Mouse (Mus musculus): ENCODE measurements around the gene Drc7.

The Drc7 gene

DNA sequence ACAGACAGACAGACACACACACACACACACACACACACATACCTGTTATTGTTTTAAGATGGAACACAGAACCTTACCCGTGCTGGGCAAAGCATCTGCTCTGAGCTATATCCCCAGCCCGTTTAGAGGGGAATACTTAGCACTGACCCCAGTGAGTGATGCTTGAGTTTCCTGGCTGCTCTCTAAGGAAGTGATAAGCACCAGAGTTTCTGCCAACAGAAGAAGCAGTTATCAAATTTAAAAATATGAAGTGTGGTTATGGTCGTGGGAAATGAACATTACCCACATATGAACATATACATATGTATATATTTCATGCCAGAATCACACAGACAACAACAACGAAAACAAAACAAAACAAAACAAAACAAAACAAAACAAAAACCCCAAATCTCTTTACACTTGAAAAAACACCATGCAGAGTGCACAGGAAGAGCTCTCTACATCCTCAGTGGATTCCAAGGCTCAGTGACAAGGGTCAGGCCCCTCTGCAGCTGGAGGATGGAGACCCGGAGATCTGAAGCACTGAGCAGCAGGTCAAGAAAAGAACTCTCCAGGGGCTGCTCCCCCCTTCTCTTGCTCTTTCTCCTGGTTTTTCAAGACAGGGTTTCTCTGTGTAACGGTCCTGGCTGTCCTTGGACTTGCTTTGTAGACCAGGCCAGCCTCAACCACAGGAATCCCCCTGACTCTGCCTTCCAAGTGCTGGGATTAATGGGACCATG lies 5.1 kb downstream of the Drc7 start:
- no peak for DNase-seq (ENCODE audit: low spot score)

DNA sequence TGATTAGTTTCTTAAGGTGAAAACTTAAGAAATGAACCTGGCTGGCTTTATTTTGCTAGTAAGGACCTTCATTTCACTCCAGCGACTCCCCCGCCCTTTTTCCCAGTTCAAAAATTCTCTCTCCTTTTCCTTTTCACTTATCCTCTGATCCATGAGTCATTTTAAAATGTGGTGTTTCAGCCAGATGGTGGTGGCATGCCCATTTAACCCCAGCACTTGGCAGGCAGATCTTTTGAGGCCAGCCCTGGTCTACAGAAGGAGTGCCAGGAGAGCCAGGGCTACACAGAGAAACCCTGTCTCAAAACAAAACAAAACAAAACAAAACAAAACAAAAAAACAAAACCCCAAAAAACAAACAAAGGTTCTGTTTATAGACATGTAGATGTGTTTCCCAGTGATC lies 9.6 kb downstream of the Drc7 start:
- DNase-seq (ENCODE audit: low spot score) = no peak

DNA sequence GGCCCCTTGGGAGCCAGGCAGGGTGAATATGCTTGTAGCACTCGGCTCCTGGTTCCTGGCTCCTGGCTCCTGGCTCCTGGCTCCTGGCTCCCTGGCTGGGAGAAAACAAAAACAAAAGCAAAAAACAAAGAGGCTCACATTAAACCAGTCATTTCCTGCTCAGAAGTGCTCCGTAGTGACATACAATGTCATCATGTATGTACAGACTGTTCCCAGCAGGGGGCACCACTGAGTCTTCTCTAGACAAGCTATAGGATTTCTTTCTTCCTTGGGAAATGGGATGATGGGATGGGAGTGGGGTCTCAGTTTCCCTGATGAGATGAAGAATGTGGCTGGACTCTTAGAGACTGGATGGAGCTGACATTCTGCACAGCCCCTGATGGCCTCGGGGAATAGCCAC lies 12.7 kb downstream of the Drc7 start:
- DNase-seq (ENCODE audit: low spot score) = no peak

DNA sequence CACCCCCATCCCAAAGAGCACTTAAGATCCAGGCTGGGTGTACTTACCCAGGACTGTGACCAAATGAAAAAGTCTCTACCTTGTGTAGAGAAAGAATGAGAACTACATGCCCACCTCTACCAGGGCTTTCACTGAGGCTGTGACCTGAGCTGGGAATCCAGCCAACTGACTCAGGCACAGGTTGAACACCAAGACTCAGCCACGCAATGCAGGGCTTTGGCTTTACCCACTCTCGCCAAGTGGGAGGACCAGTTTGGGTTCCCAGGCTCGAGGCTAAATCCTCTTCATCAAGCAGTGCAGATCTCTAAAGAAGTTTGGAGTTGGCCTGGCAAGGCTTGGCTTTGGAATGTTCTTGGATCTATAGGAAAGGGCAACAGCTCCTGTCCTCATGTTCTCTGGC lies 20.6 kb downstream of the Drc7 start:
- no peak for DNase-seq (ENCODE audit: low spot score)

DNA sequence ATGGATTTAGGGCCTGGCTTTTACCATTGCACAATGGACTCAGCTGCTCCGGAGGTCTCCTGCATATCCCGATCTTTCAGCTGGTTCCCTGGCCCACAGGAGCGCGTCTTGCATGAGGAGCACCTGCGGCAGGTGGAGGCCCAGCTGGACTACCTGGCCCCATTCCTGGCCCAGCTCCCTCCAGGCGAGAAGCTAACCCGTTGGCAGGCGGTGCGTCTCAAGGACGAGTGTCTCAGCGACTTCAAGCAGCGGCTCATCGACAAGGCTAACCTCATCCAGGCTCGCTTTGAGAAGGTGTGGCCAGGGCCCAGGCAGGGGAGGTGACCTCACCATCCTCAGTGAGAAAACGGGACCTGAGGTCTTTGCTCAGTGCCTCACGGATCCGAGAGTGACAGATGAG lies 21.2 kb downstream of the Drc7 start:
- no peak for DNase-seq (ENCODE audit: low spot score)

DNA sequence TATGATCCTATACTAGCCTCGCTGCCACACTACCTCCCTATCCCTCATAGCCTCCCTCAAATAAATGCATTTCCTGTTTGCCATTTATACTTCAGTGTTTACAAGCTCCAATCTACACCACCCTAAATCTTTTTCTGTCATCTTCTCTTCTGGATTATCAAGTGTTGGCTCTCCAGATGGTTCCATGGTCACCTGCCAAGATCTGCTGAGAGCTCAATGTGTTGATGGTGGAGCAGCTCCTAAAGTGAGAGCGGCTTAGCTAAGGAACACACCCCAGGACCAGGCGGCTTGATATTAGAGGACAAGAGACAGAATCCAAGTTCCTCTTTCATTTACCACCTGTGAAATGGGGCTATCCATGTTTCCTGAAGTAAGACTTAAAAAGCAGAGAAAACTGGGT lies 23.2 kb downstream of the Drc7 start:
- DNase-seq (ENCODE audit: low spot score) = no peak

DNA sequence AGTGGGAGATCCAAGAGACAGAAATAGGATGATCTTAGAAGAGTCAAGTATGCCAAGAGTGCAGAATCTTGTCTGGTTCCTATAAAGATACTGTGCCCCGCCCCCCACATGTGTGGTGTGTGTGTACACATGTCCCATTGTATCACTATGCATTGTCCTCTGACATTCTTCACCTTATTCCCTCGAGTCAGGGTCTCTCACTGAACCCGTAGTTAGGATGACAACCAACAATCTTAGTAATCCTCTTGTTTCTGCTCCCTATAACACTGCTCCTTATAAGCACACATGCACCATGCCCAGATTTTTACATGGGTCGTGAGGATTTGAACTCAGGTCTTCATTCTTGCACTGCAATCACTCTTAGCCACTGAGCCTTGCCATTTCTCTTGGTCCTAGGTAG lies 24.4 kb downstream of the Drc7 start:
- DNase-seq (ENCODE audit: low spot score) = no peak

DNA sequence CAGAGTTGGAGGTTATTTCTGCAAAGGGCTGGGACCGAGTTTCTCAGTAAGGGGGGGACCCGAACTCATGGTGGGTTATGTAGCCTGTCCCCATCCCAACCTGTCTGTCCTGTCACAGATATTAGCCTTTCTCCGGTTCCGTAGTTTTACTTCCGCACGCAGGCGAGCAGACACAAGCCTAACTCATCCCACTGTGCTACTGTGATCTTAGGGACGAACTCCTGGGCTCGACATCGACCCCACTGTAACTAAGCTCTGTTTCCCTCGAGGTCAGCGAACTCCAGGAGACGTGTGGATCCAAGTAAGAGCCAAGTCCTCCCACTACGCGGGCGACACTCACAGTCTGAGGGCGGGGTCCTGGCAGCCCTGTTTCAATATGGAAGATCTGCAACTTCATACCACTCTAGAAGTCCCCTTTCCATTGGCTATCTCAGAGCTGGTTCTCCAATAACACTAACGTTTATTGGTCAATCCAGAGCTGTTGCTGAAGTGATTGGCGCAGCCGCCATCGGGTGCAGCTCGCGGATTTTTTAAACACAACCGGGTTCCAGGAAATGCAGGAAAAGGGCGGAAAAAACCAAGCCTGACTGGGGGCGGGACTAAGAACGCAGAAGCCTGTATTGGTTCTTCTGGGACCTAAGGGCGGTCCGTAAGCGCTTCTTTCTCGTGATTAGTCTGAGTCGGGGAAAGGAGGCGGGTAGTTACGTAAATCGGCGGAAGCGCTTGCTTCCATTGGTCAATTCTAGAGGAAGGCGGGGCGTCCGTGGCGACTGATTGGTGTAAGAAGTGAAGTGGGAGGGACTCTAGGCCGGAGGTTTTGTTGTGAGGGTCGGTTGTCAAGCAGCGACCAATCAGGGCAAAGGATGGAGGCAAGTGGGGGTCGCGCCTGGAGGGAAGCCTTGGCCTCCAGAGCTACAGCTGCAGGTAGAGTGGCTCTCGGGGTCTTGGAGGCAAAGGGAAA lies 25.8 kb downstream of the Drc7 start, which contains the start of gene Katnb1:
Gene Katnb1, plus strand, starts transcription at position 806 of the 961 bp plus-strand sequence.
- DNase-seq (ENCODE audit: low spot score) = peak; percentile 99

DNA sequence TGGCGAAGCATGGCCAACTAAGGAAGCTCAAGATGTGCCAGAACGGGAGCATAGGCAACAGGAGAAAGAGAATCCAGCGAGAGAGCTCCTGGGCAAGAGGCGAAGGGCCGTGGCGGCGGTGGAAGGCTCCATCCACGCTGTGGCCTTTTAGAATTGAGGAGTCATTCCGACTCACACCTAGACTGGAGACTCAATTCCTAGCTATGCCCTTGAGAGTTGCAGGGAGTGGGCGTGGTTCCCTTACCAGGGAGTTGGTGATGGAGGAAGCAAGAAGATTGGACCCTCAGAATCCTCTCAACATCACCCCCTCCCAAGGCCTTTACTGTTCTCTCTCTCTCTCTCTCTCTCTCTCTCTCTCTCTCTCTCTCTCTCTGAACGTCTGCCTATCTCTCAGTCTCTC lies 26.7 kb downstream of the Drc7 start:
- no peak for DNase-seq (ENCODE audit: low spot score)

DNA sequence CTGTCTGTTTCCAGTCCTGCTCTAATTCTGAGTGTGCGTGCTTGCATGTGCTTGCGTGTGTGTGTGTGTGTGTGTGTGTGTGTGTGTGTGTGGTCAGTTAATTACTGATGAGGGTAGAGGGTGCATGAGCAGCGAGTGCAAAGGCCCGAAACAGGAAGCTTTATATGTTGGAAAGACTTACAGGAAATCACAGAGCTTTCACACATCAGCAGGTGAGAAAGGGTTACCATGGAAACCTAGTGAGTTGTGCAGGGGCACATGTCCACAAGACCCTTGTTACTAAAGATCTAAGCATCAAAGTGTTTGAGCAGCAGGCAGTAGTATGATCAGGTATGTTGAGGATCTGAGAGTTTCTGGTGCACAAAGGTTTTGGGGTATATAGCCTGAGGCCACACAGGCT lies 29.4 kb downstream of the Drc7 start:
- DNase-seq (ENCODE audit: low spot score) = no peak

DNA sequence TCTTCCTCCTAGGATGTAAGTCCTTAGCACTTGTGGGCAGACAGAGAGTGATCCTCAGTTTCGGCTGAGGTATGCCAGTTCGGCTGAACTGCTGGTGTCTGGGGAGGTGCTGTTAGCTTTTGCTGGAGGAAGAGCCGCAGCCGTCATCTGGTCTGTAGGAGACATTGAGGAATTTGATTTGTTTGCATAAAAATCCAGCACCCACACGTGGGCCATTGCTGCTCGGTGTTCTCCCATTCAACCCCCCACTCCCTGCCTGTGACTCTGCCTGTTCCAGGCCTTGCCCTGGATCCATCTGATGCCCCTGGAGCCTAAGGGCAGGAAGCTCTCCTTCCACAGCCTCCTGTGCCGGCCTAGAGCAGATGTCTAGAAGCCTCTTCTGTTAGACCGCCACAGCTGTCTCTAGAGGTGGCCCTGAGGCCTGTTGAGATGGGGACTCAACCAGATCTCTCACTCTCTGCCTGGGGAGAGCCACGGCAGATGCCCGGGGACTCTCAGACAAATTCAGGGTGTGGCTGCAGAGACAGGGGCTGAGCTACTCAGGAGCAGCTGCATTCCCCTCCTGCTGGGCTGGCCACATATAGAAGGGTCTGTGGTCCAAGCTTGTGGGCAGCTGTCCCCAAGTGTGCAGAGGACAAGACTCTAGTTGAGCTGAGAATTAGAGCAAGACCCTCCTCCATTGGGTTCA lies 30.0 kb downstream of the Drc7 start:
- no peak for DNase-seq (ENCODE audit: low spot score)

DNA sequence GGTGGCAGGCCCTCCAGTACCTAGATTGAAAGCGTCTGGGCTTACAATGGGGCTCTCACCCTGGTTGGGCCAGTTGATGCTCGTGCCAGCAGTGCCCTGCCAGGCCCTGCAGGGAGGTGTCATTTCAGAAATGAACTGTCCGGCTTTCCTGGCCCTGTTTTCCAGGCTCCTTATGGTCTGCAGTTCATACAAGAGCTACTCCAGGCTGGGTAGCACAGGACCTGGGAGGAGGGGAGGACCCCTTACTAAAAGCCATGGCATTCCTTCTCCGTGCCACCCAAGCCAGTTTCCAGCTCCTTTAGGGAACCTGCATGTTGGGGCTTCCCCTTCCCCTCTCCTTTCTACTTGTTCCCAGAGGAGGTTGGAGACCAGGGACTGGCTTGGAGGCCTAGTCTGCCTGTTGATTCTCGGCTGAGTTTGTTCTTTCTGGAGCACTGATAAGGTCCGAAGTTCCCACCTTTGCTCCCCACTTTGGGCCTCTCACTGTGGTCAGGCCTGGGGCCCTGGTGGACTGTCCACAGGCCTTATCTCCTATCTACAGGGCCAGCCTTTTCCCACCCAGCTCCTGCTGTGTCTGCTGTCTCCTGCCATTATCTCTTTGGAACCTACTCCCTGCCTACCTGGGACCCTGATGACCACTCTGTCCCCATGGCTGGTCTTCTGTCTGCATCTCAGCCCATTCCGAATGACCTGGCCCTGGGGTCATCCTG lies 30.7 kb downstream of the Drc7 start:
- DNase-seq (ENCODE audit: low spot score) = no peak

DNA sequence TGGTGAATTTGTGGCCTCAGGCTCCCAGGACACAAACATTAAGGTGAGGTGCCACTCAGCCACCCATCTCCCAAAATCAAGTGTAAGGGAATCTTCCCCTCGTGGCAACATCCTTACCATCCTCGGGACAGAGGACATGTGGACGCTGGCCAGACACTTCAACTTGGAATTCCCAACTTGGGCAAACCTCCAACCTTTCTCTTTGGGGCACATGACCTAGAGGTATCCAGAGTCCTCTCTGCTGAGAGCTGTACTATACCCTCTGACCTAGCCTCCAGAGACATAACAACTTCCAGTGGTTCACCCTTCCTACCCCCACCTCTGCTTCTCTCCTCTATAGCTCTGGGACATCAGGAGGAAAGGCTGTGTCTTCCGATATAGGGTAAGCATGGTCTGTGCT lies 38.7 kb downstream of the Drc7 start:
- DNase-seq (ENCODE audit: low spot score) = no peak

DNA sequence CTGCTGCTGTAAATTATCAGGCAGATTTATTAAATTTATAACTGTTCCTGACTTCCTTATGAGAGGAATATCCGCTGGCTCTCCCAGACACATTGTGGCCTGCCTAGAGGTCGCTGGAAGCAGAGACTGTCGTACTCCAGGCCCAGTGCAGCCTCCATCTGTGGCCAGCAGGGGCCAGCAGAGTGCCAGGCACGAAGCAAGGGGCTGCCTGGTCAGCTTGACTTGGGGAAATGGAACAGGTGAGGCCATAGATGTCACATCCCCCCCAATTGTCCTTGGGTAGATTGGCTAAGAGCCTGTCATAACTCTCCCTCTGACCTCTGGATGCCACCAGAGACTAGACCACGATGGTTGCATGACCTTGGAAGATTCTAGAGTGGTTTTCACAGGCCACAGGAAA lies 44.1 kb downstream of the Drc7 start:
- DNase-seq (ENCODE audit: low spot score) = no peak

DNA sequence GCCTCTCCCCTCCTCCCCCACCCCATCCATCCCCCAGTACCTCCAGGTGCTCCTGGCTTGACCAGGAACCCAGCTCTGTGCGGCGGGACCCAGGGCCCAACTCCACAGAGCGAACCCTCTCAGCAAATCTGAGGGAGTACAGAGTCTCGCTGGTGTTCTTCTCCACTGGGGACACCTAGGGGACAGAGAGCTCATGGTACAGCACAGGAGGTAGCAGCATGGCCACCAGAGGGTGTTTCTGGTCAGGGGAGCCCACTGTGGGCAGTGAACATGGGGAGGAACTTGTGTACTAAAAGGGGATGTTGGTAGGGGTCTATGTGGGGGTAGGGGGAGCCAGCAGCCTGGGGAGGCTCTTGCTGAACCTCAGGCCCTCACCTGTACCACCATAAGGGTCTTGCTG lies 47.1 kb downstream of the Drc7 start:
- DNase-seq (ENCODE audit: low spot score) = no peak

DNA sequence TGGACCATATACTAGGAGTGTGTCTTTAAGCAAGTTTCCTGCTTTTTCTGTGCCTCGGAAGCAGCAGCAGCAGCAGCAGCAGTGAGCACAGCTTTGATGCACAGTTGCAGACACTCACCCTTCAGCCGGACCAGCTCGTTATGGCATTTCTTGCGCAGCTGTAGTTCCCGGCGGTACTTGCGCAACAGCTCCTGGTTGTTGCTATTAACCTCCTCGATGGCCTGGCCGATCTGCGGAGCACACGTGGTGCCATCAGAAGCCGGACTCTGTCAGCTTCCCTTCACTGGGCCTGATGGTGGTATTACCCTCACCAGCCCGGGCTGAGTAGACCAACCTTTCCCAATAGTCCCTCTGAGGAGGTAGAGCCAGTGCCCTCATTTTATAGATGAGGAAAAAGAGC lies 52.4 kb downstream of the Drc7 start:
- no peak for DNase-seq (ENCODE audit: low spot score)

DNA sequence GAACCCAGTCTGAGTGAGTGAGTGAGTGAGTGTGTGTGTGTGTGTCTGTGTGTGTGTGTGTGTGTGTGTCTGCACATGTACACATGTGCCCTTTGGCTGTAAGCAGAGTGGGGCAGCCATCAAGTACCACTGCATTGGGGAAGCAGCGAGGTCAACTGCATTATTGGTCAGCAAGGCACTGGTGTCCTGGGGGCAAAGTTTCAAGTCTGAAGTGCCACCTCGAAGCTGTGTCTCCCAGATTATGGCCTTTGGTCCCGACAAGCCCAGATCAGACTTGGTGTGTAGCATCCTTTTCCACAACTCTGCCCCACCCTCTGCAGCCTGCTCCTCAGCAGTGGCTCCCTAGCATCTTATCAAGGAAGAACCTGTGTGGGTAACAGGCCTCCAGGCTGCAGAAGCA lies 57.7 kb downstream of the Drc7 start:
- DNase-seq (ENCODE audit: low spot score) = no peak

DNA sequence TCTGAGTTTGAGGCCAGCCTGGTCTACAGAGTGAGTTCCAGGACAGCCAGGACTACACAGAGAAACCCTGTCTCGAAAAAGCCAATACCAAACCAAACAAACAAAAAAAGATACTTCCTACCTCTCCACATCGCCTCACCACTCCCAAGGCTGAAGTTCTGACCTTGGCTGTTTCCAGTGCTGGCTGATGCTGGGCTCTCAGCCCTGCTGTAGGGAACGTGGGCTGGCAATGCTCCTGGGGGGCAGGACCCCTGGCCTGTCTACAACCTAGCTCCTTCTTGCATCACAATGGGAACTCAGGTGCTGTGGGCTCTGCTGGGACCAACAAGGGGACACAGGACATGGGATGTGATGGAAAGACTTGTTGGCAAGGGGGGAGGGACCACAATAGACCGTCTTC lies 58.2 kb downstream of the Drc7 start:
- DNase-seq (ENCODE audit: low spot score) = no peak

DNA sequence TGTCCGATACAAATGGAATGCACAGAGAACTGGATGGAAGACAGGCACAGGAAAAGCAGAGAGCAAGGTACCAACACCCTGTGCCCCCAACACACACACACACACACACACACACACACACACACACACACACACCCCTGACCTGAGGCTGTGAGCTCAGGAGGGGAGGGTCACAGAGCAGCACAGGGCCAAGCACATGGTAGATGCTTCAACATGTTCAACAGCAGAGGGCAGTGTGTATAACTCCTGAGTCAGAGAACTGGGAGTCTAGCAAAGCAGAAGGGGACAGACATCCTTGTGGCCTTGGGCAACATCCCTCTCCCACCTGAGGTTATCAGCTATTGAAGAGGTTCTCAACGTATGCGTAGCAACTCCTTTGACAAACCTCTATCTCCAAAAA lies 58.8 kb downstream of the Drc7 start:
- DNase-seq (ENCODE audit: low spot score) = no peak

DNA sequence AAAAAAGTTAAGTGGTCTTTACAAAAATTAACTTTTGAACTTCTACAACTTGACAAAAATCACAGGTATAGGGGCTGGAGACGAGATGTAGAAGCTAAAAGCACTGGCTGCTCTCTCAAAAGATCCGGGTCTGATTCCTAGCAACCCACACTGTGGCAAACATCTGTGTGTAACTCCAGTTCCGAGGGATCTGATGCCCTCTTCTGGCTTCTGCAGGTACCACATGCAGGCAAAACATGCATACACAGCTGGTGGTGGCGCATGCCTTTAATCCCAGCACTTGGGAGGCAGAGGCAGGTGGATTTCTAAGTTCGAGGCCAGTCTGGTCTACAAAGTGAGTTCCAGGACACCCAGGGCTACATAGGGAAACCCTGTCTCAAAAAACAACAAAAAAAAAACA lies 68.6 kb downstream of the Drc7 start:
- no peak for DNase-seq (ENCODE audit: low spot score)

DNA sequence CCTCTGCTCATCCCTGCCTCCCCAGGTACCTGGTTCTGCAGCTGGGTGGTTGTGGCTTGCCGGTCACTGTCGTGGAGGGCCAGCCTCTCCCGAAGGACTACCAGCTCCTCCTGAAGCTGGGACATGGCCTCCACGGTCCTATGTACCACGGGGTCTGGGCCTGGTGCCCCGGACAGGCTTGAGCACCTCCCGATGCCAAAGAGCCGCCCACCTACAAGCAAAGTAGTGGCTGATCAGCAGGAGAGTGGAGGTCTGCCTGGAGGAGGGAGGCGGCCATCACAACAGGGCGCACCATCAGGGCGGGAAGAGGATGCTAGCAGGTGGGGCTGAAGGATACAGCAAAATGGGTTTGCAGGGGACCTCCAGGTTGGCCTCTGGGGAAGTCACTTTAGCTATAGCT lies 71.6 kb downstream of the Drc7 start:
- no peak for DNase-seq (ENCODE audit: low spot score)

DNA sequence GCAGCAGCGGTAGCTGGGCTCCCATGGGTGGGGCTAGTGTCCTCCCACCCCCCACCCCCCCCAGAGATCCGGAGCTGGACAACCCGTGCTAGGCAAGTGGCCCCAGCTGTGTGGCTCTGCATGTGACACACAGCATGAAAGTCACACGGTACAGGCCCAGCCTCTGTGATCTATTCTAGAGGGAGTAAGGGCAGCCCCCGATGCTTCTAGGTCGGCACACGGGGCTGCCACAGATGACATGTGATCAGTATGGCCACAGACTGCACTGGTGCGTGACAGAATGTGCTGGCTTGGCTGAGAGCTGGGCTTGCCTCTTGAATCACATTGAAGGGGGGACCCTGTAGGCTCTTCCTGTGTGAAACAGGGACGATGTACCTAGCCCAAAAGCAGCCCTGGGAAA lies 72.8 kb downstream of the Drc7 start:
- no peak for DNase-seq (ENCODE audit: low spot score)
